20 mouse cellular contexts compared by ENCODE assay signal in the genomic region with DNA sequence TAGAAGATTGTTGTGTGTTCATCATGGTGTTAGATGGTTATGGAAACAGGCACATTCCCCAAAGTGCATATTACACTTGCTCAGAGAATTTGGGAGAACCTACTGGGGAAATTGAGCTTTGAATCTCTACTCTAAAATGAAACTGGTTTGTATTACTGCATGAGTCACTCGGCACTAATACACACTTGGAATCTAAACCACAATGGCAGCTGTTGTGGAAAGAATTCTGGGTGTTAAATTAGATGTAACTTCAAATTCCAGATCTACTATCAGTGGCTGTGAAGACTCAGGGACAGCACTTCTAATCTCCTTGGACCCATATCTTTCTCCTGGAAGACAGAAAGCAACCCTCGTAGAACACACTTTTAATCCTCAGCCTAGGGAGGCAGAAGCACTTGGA.
"Had no signal": no experiment of that assay in that cellular context is flagged by ENCODE, and none has a peak within 500 bp of the region (broad histone marks: within the 10 kb centered on the region; RNA-seq: fewer than 3 reads in every experiment).

No protein-coding gene starts in this region.

- H3K4me3 ChIP-seq: layer of hippocampus, adult 2 months; left cerebral cortex, adult 2 months; liver, embryonic 13.5 days; neural tube, embryonic 12.5 days; neural tube, embryonic 15.5 days; stomach, embryonic 15.5 days had no signal

- DNase-seq: kidney, postnatal 25 days; layer of hippocampus, adult 9-11 months; liver, embryonic 13.5 days; lung, adult 2 months; lung, postnatal 14 days; lung, postnatal 4 days; midbrain, embryonic 14.5 days; retina, postnatal 1 day; right cerebral cortex, postnatal 25 days; spleen, adult 18-20 months; thymus, adult 2 months; thymus, postnatal 14 days; thymus, postnatal 4 days had no signal

- H3K27ac ChIP-seq: kidney, postnatal 0 days; layer of hippocampus, adult 2 months; left cerebral cortex, adult 2 months; liver, embryonic 13.5 days; neural tube, embryonic 12.5 days; neural tube, embryonic 15.5 days; stomach, embryonic 15.5 days had no signal

- H3K4me2 ChIP-seq: liver, embryonic 13.5 days; midbrain, embryonic 11.5 days; neural tube, embryonic 12.5 days; neural tube, embryonic 15.5 days; stomach, embryonic 15.5 days had no signal

- H3K27me3 ChIP-seq: liver, embryonic 13.5 days; neural tube, embryonic 12.5 days; neural tube, embryonic 15.5 days; stomach, embryonic 15.5 days had no signal

- H3K9ac ChIP-seq: liver, embryonic 13.5 days; neural tube, embryonic 12.5 days; neural tube, embryonic 15.5 days; stomach, embryonic 15.5 days had no signal

- H3K36me3 ChIP-seq: liver, embryonic 13.5 days; neural tube, embryonic 12.5 days; neural tube, embryonic 15.5 days; stomach, embryonic 15.5 days had no signal

- H3K9me3 ChIP-seq: liver, embryonic 13.5 days; neural tube, embryonic 12.5 days; neural tube, embryonic 15.5 days; stomach, embryonic 15.5 days had no signal

- H3K4me1 ChIP-seq: liver, embryonic 13.5 days; neural tube, embryonic 12.5 days; neural tube, embryonic 15.5 days; stomach, embryonic 15.5 days had no signal
